Mouse (Mus musculus) CH12.LX (cell line): ENCODE data around the gene Npw. TPM values are rescaled to one million over a fixed set of nuclear protein-coding genes. Genes with fewer than 3 reads are reported as not detected.
A peak's percentile ranks its signal among the peaks of the same experiment; 100 is the strongest.

Experiments used
- DNase-seq: peaks from one replicate; pipeline ENCODE4 v3.0.0-alpha.2; 2013; ENCODE audit errors: extremely low read depth
- H3K27ac ChIP-seq: 2 replicates; pipeline ENCODE4 v1.5.1; 2012; ENCODE audit warnings: low read depth, mild to moderate bottlenecking, control low read depth, moderate library complexity; ENCODE audit not compliant: insufficient read depth
- H3K27me3 ChIP-seq: replicated peaks from 2 replicates; pipeline ENCODE3; 2012; ENCODE audit warnings: inconsistent platforms
- H3K36me3 ChIP-seq, 2 experiments: replicated peaks in 1 of 2; 2 replicates each; pipeline versions ENCODE3 to v1.6.1; 2012; ENCODE audit warnings: inconsistent platforms in 1 of 2, low read length in 1 of 2, mild to moderate bottlenecking in 1 of 2, mixed read lengths in 1 of 2, moderate library complexity in 1 of 2; ENCODE audit not compliant: control insufficient read depth in 1 of 2, insufficient read depth in 1 of 2
- H3K4me1 ChIP-seq, 2 experiments: 2 replicates each; pipeline ENCODE4 v1.6.1; 2012; ENCODE audit warnings: inconsistent platforms in 1 of 2, moderate library complexity in 1 of 2; ENCODE audit not compliant: insufficient read depth in 2 of 2, control insufficient read depth in 1 of 2
- H3K4me2 ChIP-seq: 2 replicates; pipeline ENCODE4 v1.6.1; 2012; ENCODE audit warnings: low read depth, mild to moderate bottlenecking, control low read depth; ENCODE audit not compliant: poor library complexity, insufficient read depth, severe bottlenecking
- H3K4me3 ChIP-seq, 3 experiments: fragments of 150-350 bp in 1 of 3; sonication (generic) in 1 of 3; replicated peaks in 1 of 3; 2 replicates each; pipeline versions ENCODE3 to v1.5.1; 2011 to 2012; ENCODE audit warnings: low read depth in 2 of 3, low read length in 2 of 3, mild to moderate bottlenecking in 2 of 3, moderate library complexity in 2 of 3, control low read depth in 1 of 3, improper control_type of control experiment in 1 of 3, inconsistent platforms in 1 of 3, mixed read lengths in 1 of 3; ENCODE audit not compliant: poor library complexity in 1 of 3
- H3K79me2 ChIP-seq: replicated peaks from 2 replicates; pipeline ENCODE4 v1.6.1; 2012; ENCODE audit warnings: mild to moderate bottlenecking, moderate library complexity; ENCODE audit not compliant: control insufficient read depth, poor library complexity, insufficient read depth, severe bottlenecking; ENCODE audit errors: extremely low read depth
- H3K9ac ChIP-seq: 2 replicates; pipeline ENCODE4 v1.6.1; 2012; ENCODE audit warnings: low read depth, mild to moderate bottlenecking, control low read depth, moderate library complexity; ENCODE audit not compliant: insufficient read depth
- H3K9me3 ChIP-seq: replicated peaks from 2 replicates; pipeline ENCODE3; 2012; ENCODE audit warnings: low read length, inconsistent platforms, mixed read lengths
- BHLHE40 ChIP-seq: IDR thresholded peaks from 2 replicates; pipeline ENCODE4 v1.6.1; 2011; ENCODE audit warnings: mild to moderate bottlenecking, low read depth, low read length, improper control_type of control experiment
- CHD2 ChIP-seq: IDR thresholded peaks from 2 replicates; pipeline ENCODE4 v1.6.1; 2011; ENCODE audit warnings: low read length, improper control_type of control experiment
- CTCF ChIP-seq, 2 experiments: IDR thresholded peaks in 1 of 2; conservative IDR thresholded peaks in 1 of 2; 2 replicates each; pipeline ENCODE4 v1.5.1; 2011 to 2012; ENCODE audit warnings: low read depth in 2 of 2, low read length in 2 of 2, improper control_type of control experiment in 1 of 2, inconsistent platforms in 1 of 2, mild to moderate bottlenecking in 1 of 2, moderate library complexity in 1 of 2
- E2F4 ChIP-seq: IDR thresholded peaks from 2 replicates; pipeline ENCODE4 v1.6.1; 2011; ENCODE audit warnings: low read depth, low read length, improper control_type of control experiment; ENCODE audit not compliant: insufficient replicate concordance
- ELF1 ChIP-seq: IDR thresholded peaks from 2 replicates; pipeline ENCODE4 v1.6.1; 2014; ENCODE audit warnings: low read depth, mild to moderate bottlenecking, inconsistent platforms, low read length, improper control_type of control experiment
- ETS1 ChIP-seq: conservative IDR thresholded peaks from 2 replicates; pipeline ENCODE4 v1.6.1; 2012; ENCODE audit warnings: low read depth, mild to moderate bottlenecking, inconsistent platforms, low read length, improper control_type of control experiment, moderate library complexity
- JUN ChIP-seq: IDR thresholded peaks from 2 replicates; pipeline ENCODE4 v1.6.1; 2011; ENCODE audit warnings: low read depth, mild to moderate bottlenecking, low read length, improper control_type of control experiment, moderate library complexity; ENCODE audit not compliant: insufficient read depth
- JUND ChIP-seq: conservative IDR thresholded peaks from 2 replicates; pipeline ENCODE4 v1.6.1; 2011; ENCODE audit warnings: low read depth, low read length, improper control_type of control experiment
- KAT2A ChIP-seq: IDR thresholded peaks from 2 replicates; pipeline ENCODE4 v1.6.1; 2012; ENCODE audit warnings: low read length, improper control_type of control experiment, inconsistent platforms; ENCODE audit not compliant: insufficient replicate concordance
- MAX ChIP-seq: IDR thresholded peaks from 2 replicates; pipeline ENCODE4 v1.6.1; 2011; ENCODE audit warnings: low read length, improper control_type of control experiment
- MAZ ChIP-seq: IDR thresholded peaks from 2 replicates; pipeline ENCODE4 v1.6.1; 2012; ENCODE audit warnings: low read depth, mild to moderate bottlenecking, inconsistent platforms, low read length, improper control_type of control experiment, moderate library complexity
- MXI1 ChIP-seq: IDR thresholded peaks from 2 replicates; pipeline ENCODE4 v1.6.1; 2011; ENCODE audit warnings: mild to moderate bottlenecking, low read depth, low read length, improper control_type of control experiment
- NELFE ChIP-seq: IDR thresholded peaks from 2 replicates; pipeline ENCODE4 v1.6.1; 2011; ENCODE audit warnings: low read depth, low read length, improper control_type of control experiment
- PAX5 ChIP-seq: IDR thresholded peaks from 2 replicates; pipeline ENCODE4 v1.6.1; 2012; ENCODE audit warnings: low read length, inconsistent platforms, mixed read lengths
- RAD21 ChIP-seq: IDR thresholded peaks from 2 replicates; pipeline ENCODE4 v1.6.1; 2011; ENCODE audit warnings: low read depth, mild to moderate bottlenecking, low read length, improper control_type of control experiment, moderate library complexity
- RCOR1 ChIP-seq: conservative IDR thresholded peaks from 2 replicates; pipeline ENCODE4 v1.6.1; 2012; ENCODE audit warnings: low read depth, mild to moderate bottlenecking, inconsistent platforms, low read length, improper control_type of control experiment
- SIN3A ChIP-seq: IDR thresholded peaks from 2 replicates; pipeline ENCODE4 v1.6.1; 2012; ENCODE audit warnings: low read length, improper control_type of control experiment, inconsistent platforms
- SMC3 ChIP-seq: IDR thresholded peaks from 2 replicates; pipeline ENCODE4 v1.6.1; 2011; ENCODE audit warnings: low read depth, low read length, improper control_type of control experiment
- USF1 ChIP-seq: IDR thresholded peaks from 2 replicates; pipeline ENCODE4 v1.6.1; 2014; ENCODE audit warnings: low read depth, mild to moderate bottlenecking, inconsistent platforms, low read length, improper control_type of control experiment
- USF2 ChIP-seq: conservative IDR thresholded peaks from 2 replicates; pipeline ENCODE4 v1.6.1; 2011; ENCODE audit warnings: low read depth, low read length, improper control_type of control experiment
- ZKSCAN1 ChIP-seq: IDR thresholded peaks from 2 replicates; pipeline ENCODE4 v1.6.1; 2012; ENCODE audit warnings: low read depth, inconsistent platforms, low read length, improper control_type of control experiment, borderline replicate concordance
- ZMIZ1 ChIP-seq: IDR thresholded peaks from 2 replicates; pipeline ENCODE4 v1.6.1; 2012; ENCODE audit warnings: low read depth, mild to moderate bottlenecking, inconsistent platforms, low read length, improper control_type of control experiment
- dilution Hi-C: fragments of 300-500 bp; cut with MboI; formaldehyde crosslinking; loops from 2 replicates; pipeline ENCODE4 v1.14.3; 2020; ENCODE audit warnings: low sequenced_read_pairs; ENCODE audit not compliant: extremely low pct_unique_long_range_greater_than_20kb, extremely low pct_ligation_motif_present
- in situ Hi-C: fragments of 300-500 bp; cut with MboI; formaldehyde crosslinking; loops from 3 replicates; pipeline ENCODE4 v1.14.3; 2019; ENCODE audit warnings: low sequenced_read_pairs, low pct_ligation_motif_present, low pct_unique_long_range_greater_than_20kb, mixed read lengths
- polyA plus RNA-seq: library from polyadenylated mRNA; unstranded; fragments of >175 nt; gene quantifications from 2 replicates; pipeline ENCODE4 v1.2.1, GENCODE M21; 2012; ENCODE audit warnings: low read depth; ENCODE audit not compliant: insufficient read length
- total RNA-seq, 2 experiments: library from RNA; depleted of rRNA; stranded (reverse); fragments of 300-350 nt in 1 of 2; fragments of >200 nt in 1 of 2; gene quantifications; 2 replicates each; pipeline ENCODE4 v1.2.3; 2012 to 2014

Npw gene
- total and polyA plus RNA-seq, 3 experiments: not detected

DNA sequence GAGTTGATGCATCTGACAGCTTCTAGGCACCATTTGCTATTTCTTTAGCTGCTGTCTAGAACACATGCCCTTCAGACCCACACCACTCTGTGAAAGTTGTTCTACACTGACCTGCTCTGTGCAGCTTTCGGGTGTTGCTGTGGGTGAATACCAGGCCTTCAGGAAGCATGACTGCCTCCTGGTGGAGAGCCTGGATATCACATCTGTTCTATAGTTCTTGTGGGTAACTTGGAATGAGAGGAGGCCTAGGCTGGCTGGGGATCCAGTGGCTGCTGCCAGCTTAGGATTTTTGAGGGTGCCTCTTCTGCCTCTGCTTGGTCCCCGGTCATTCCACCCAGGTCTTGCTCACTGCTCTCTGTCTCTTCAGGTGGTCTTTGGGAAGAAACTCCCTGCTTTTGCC is 17.9 kb upstream of the Npw start:
- DNase-seq: peak; percentile 81
- in situ Hi-C loops: no loop called here
- TF ChIP-seq RAD21: peak; percentile 51
- no peak for TF ChIP-seq JUN
- no peak for TF ChIP-seq ETS1
- no peak for TF ChIP-seq NELFE
- no peak for TF ChIP-seq MAX
- no peak for TF ChIP-seq PAX5
- TF ChIP-seq E2F4: no peak
- no peak for TF ChIP-seq KAT2A
- no peak for TF ChIP-seq SIN3A
- TF ChIP-seq USF1: no peak
- TF ChIP-seq ZMIZ1: no peak
- TF ChIP-seq SMC3: peak; percentile 71
- TF ChIP-seq RCOR1: no peak
- TF ChIP-seq BHLHE40: no peak
- TF ChIP-seq CTCF (conservative IDR thresholded peaks at IDR 0.05 in 1 of 2, IDR thresholded peaks at IDR 0.05 in 1 of 2; ENCODE audit: low read depth in 2 of 2, low read length in 2 of 2): peak; percentile 73 to 82
- no peak for TF ChIP-seq MAZ
- TF ChIP-seq ELF1: no peak
- dilution Hi-C loops: no loop called here
- Histone ChIP-seq H3K4me3 (no peak overlapping the region), H3K27me3 (no peaks in the 10 kb centered on the region), H3K27ac (no peak overlapping the region), H3K9ac (no peak overlapping the region), H3K4me1 (peaks cover 4 to 47% of the 10 kb centered on the region in 2 experiments; a peak in 2 of 4 replicates), H3K79me2 (peaks cover 46% of the 10 kb centered on the region), H3K9me3 (no peaks in the 10 kb centered on the region), H3K36me3 (peaks cover 57 to 75% of the 10 kb centered on the region in 2 experiments), H3K4me2 (no peak overlapping the region)

DNA sequence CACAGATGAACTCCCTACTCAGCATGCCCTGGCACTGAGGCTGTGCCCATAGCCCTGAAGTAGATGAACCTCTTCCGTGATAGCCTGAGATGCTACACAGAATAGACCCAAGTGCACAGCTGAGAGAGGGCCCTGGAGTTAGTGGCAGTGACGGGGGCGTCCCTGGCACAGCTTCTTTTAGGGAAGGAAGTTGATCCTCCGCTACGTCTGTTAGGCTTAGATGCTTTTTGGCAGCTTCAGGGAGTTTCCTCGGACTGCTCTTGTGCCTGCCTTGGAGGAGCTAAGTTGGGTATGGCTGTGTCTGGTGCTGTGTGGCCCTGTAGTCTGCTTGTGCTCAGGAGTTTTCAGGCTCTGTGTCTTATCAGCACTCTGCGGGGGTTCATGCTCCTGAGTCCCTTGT is 16.0 kb upstream of the Npw start:
- DNase-seq: no peak
- H3K27me3 ChIP-seq: no peaks in the 10 kb centered on the region
- TF ChIP-seq JUND (no peak), ETS1 (no peak), ZKSCAN1 (no peak), MXI1 (no peak), USF2 (no peak), SIN3A (no peak), ELF1 (no peak), CHD2 (no peak)
- TF ChIP-seq, all 38 proteins: peak for 0
- peaks cover 38 to 56% of the 10 kb centered on the region in 2 experiments for H3K36me3 ChIP-seq
- H3K4me2 ChIP-seq: no peak overlapping the region
- in situ Hi-C loops (loop anchor here (5.0 kb wide), 1 partner anchor 142 kb away; the partner anchor contains the start of gene Rab26), dilution Hi-C loops (no loop called here)
- H3K4me3 ChIP-seq: no peak overlapping the region
- no peak overlapping the region for H3K27ac ChIP-seq
- H3K9me3 ChIP-seq: no peaks in the 10 kb centered on the region
- H3K9ac ChIP-seq: no peak overlapping the region
- peaks cover 61% of the 10 kb centered on the region for H3K79me2 ChIP-seq
- H3K4me1 ChIP-seq: peaks cover 5 to 52% of the 10 kb centered on the region in 2 experiments; a peak in 2 of 4 replicates
